Mouse (Mus musculus): ENCODE data around the gene 1700020A23Rik. TPM values are rescaled to one million over a fixed set of nuclear protein-coding genes. Genes with fewer than 3 reads are reported as not detected.

Gene 1700020A23Rik
- total RNA-seq, 2 experiments from 2014 or later: not detected

- intact Hi-C loops (cut with DNase I): no loop called here
These were observed 44.1 kb downstream of the 1700020A23Rik start for GRCm38 (mm10) chr2:130449021-130449793.

GRCm38 (mm10) chr2:130449794-130450433, 44.9 kb downstream of the 1700020A23Rik start, which contains the start of gene Ptpra:
Gene Ptpra (plus strand): TSS chr2:130450278.
- DNase-seq (ENCODE audit: low spot score in 2 of 2): peak; percentile 88 to 92

More at GRCm38 (mm10) chr2:130449021-130449793, 44.1 kb downstream of the 1700020A23Rik start:
- DNase-seq (ENCODE audit: low spot score in 2 of 2): no peak

GRCm38 (mm10) chr2:130450434-130450796, 45.4 kb downstream of the 1700020A23Rik start:
- intact Hi-C loops (cut with DNase I): loop anchor here (5.0 kb wide), 3 partner anchors 47 to 82 kb away; no protein-coding TSS in a partner anchor

More at GRCm38 (mm10) chr2:130449794-130450433, 44.9 kb downstream of the 1700020A23Rik start, which contains the start of gene Ptpra:
- intact Hi-C loops (cut with DNase I): loop anchor here (5.0 kb wide), 3 partner anchors 47 to 82 kb away; no protein-coding TSS in a partner anchor

GRCm38 (mm10) chr2:130451086-130451726, 46.1 kb downstream of the 1700020A23Rik start:
- intact Hi-C loops (cut with DNase I): loop anchor here (5.0 kb wide), 3 partner anchors 46 to 81 kb away; no protein-coding TSS in a partner anchor
- no peak for DNase-seq (ENCODE audit: low spot score in 2 of 2)

More at GRCm38 (mm10) chr2:130450434-130450796, 45.4 kb downstream of the 1700020A23Rik start:
- DNase-seq (ENCODE audit: low spot score in 2 of 2): peak; percentile 52 to 70

- peak in 1 of 2 experiments; percentile 17 for DNase-seq (ENCODE audit: low spot score in 2 of 2)
- intact Hi-C loops (cut with DNase I): loop anchor here (5.0 kb wide), 3 partner anchors 46 to 81 kb away; no protein-coding TSS in a partner anchor
These were observed 46.6 kb downstream of the 1700020A23Rik start for GRCm38 (mm10) chr2:130451727-130452090.

- intact Hi-C loops (cut with DNase I): loop anchor here (5.0 kb wide), 3 partner anchors 45 to 80 kb away; no protein-coding TSS in a partner anchor
- no peak for DNase-seq (ENCODE audit: low spot score in 2 of 2)
These were observed 47.2 kb downstream of the 1700020A23Rik start for GRCm38 (mm10) chr2:130452266-130452665.

- DNase-seq (ENCODE audit: low spot score in 2 of 2): no peak
- intact Hi-C loops (cut with DNase I): loop anchor here (5.0 kb wide), 3 partner anchors 44 to 79 kb away; no protein-coding TSS in a partner anchor
These were observed 48.4 kb downstream of the 1700020A23Rik start for GRCm38 (mm10) chr2:130453421-130453820.

GRCm38 (mm10) chr2:130454748-130455370, 49.8 kb downstream of the 1700020A23Rik start:
- intact Hi-C loops (cut with DNase I): loop anchor here (5.0 kb wide), 3 partner anchors 42 to 77 kb away; no protein-coding TSS in a partner anchor
- peak in 1 of 2 experiments; percentile 28 for DNase-seq (ENCODE audit: low spot score in 2 of 2)

Other genes starting within 250 kb of the 1700020A23Rik start
- 100 to 1,000 TPM; 103 to 105 TPM for gene Snrpb, start 225.9 kb upstream of the 1700020A23Rik start, total RNA-seq (2021)
- gene Tmc2, start 210.1 kb upstream of the 1700020A23Rik start, total RNA-seq (2021): not detected
- gene Nop56, start 130.8 kb upstream of the 1700020A23Rik start, total RNA-seq (2021): 100 to 1,000 TPM; 125 to 144 TPM
- 100 to 1,000 TPM; 260 to 269 TPM for gene Idh3b, start 120.7 kb upstream of the 1700020A23Rik start, total RNA-seq (2021)
- 10 to 100 TPM in 1 of 2 experiments, 1 to 10 TPM in 1; 9.1 to 11.7 TPM for gene Ebf4, start 110.1 kb upstream of the 1700020A23Rik start, total RNA-seq (2021)
- gene Cpxm1, start 7.7 kb upstream of the 1700020A23Rik start, total RNA-seq (2021): 10 to 100 TPM in 1 of 2 experiments, 1 to 10 TPM in 1; 8.5 to 13.2 TPM
- gene Gm28372, start within 50 bp of the 1700020A23Rik start, total RNA-seq (2021): not detected
- gene Tmem239, start 1.2 kb downstream of the 1700020A23Rik start, total RNA-seq (2021): not detected
- 10 to 100 TPM; 66.7 to 83.6 TPM for gene Vps16, start 19.1 kb downstream of the 1700020A23Rik start, total RNA-seq (2021)
- gene Pced1a, start 19.4 kb downstream of the 1700020A23Rik start, total RNA-seq (2021): 10 to 100 TPM; 21.3 to 22.1 TPM
- gene Ptpra, start 45.0 kb downstream of the 1700020A23Rik start, total RNA-seq (2021): 100 to 1,000 TPM; 251 to 257 TPM
- 10 to 100 TPM; 72.2 to 75.8 TPM for gene Mrps26, start 158.5 kb downstream of the 1700020A23Rik start, total RNA-seq (2021)
- 1 to 10 TPM in 1 of 2 experiments, not detected in 1; 1.5 TPM for gene Oxt, start 170.9 kb downstream of the 1700020A23Rik start, total RNA-seq (2021)
- gene Avp, start 177.3 kb downstream of the 1700020A23Rik start, total RNA-seq (2021): 10 to 100 TPM in 1 of 2 experiments, under 1 TPM in 1; 0.68 to 21.7 TPM
- gene Fastkd5, start 224.8 kb downstream of the 1700020A23Rik start, total RNA-seq (2021): 1 to 10 TPM; 7.3 to 8.0 TPM
- gene Ubox5, start 224.8 kb downstream of the 1700020A23Rik start, total RNA-seq (2021): 1 to 10 TPM; 7.7 to 8.3 TPM
- 10 to 100 TPM; 88.0 to 89.5 TPM for gene Lzts3, start 237.5 kb downstream of the 1700020A23Rik start, total RNA-seq (2021)